Mouse (Mus musculus) kidney, adult 8-10 months (tissue): ENCODE data around the gene Olfr619.

Source experiments
- DNase-seq, 2 experiments: peaks; one replicate each; pipeline ENCODE4 v3.0.0; 2022

Gene Olfr619

GRCm38 (mm10) chr7:103600275-103600674, at the start of gene Olfr619:
Gene Olfr619, plus strand, starts transcription at chr7:103600575.
- DNase-seq: no peak

DNA sequence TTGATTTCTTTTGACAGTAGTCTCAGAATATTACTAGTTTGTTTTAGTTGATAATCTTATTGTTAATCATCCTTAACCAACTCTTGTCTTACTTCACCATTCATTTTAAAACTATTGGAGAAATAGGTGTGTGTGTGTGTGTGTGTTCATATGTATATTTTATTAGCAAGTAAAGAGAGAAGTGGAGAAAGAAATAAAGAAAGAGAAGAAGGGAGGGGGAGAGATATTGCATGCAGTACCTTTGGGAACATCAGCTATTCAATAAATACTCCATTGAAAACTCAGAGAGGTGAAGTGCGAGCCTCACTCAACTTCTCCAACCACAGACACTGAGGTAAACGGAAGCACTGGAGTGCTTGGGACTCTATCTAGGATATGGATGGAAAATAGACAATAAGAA, 44.6 kb upstream of the Olfr619 start, which contains the start of gene Olfr615:
TSS of gene Olfr615 (plus strand) at position 301 of the 400 bp plus-strand sequence.
- DNase-seq: no peak

GRCm38 (mm10) chr7:103569043-103569442, 31.3 kb upstream of the Olfr619 start, which contains the start of gene Olfr616:
Gene Olfr616, minus strand, starts transcription at chr7:103569143.
- no peak for DNase-seq

- DNase-seq: no peak
Measured at GRCm38 (mm10) chr7:103572761-103573160, 27.6 kb upstream of the Olfr619 start, which contains the start of gene Olfr617. Gene Olfr617, plus strand, starts transcription at chr7:103573061.

- DNase-seq: no peak
Measured at GRCm38 (mm10) chr7:103589803-103590202, 10.6 kb upstream of the Olfr619 start, which contains the start of gene Olfr618. Gene Olfr618, plus strand, starts transcription at chr7:103590103.

DNA sequence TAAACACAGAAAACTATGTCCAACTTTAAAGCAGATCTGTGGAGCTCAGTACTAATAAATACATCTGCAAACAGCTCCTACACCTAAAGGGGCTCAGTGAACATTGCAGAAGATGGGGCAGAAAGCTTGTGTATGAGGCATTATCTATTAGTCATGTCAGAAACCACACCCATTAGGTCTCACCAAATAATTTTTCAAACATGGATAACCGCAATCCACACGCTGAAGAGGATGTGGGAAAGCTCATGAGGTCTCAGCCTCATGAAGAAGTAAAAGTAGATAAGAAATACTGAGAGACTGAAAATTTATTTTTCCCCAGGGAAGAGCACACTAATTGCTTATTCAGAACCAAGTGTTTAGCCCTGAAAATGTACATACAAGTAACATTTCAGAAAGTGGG, 7.0 kb downstream of the Olfr619 start:
- DNase-seq: no peak

DNA sequence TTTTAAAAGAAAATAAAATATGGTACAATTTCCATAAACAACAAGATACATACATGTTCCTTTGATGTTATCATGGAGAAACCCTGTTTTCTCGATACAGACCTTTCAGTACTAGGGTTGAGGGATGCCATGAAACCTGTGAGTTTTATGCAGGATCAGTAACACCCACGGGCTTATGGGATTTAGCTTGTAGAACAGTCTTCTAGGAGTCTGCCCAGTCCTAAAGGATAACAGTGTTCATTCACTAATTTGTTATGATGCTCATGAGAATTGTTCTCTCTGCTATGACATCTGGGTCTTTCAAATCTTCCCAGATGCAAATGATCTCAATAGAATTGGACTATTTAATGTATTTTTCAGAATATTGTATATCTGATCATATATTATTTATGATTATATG, 12.1 kb downstream of the Olfr619 start, which contains the start of gene Olfr620:
TSS of gene Olfr620 (minus strand) at position 101 of the 400 bp plus-strand sequence.
- DNase-seq: no peak

DNA sequence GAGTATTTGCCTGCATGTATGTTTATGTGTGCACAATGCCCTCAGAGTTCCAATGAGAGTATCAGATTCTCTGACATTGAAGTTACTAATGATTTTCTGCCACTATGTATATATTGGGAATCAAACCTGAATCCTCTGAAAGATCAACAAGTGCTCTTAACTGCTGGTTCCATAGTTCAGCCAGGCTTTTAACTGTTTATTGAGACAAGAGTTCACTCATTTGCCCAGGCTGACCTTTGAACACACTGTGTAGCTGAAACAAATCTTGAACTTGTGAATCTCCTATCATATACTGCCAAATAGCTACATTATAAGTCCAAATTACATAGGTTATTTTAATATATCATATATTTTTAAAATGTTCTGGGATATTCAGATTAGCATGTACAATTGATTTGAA, 36.4 kb downstream of the Olfr619 start:
- no peak for DNase-seq

GRCm38 (mm10) chr7:103642602-103643001, 42.2 kb downstream of the Olfr619 start, which contains the start of gene Olfr622:
Gene Olfr622, minus strand, starts transcription at chr7:103642702.
- DNase-seq: no peak

DNA sequence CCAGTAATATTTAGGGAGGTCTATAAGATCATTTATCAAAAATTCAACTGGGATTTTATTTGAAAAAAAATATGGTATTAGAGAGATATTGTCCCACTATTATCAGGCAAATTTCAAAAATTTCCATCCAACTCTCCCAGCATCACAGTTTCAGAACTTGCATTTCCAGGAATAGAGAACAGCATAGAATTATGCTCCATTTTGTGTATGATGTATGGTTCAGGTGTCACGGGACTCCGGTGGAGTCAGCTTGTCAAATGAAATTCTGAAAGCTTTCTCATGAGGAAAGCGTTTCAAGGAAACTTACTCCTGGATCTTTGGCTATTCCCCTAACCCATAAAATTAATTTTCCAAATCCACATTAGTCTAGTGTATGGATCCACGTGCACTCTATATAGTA, 43.7 kb downstream of the Olfr619 start:
- no peak for DNase-seq
